In genomic region chr7:75856259-75856658, GRCm38 (mm10) we compare ENCODE assay signal across 25 mouse cellular contexts. TPM values are rescaled to one million over a fixed set of nuclear protein-coding genes. Genes with fewer than 3 reads are reported as not detected.
DNase-seq lines count a peak whose midpoint lies in the region; ATAC-seq and TF ChIP-seq lines count a peak whose summit lies in the region.
"Had no signal": no experiment of that assay in that cellular context is flagged by ENCODE, and none has a peak within 500 bp of the region (broad histone marks: within the 10 kb centered on the region; RNA-seq: fewer than 3 reads in every experiment).

No protein-coding gene starts in this region.

- no peaks in the 10 kb centered on the region for H3K27me3 ChIP-seq in megakaryocyte, embryonic 14.5 days (replicated peaks)
- H3K27me3 ChIP-seq in liver, embryonic 14.5 days (ENCODE audit: control insufficient read depth, insufficient read depth, low read length), result no peaks in the 10 kb centered on the region
- no peaks in the 10 kb centered on the region for H3K27me3 ChIP-seq in midbrain, embryonic 15.5 days (replicated peaks)
- H3K27me3 ChIP-seq: CH12.LX; forebrain, embryonic 12.5 days; heart, embryonic 15.5 days; intestine, embryonic 15.5 days; limb, embryonic 13.5 days; Patski had no signal

- H3K4me2 ChIP-seq in liver, embryonic 14.5 days (ENCODE audit: low read depth), result no peak overlapping the region
- H3K4me2 ChIP-seq in midbrain, embryonic 15.5 days, result no peak overlapping the region
- H3K4me2 ChIP-seq: forebrain, embryonic 12.5 days; heart, embryonic 15.5 days; intestine, embryonic 15.5 days; limb, embryonic 13.5 days; midbrain, embryonic 11.5 days had no signal

- WGBS in liver, embryonic 14.5 days (ENCODE audit: insufficient replicate concordance), result 80% methylated on average over 11 of the region's 11 CpGs
- 90% methylated on average over 11 of the region's 11 CpGs for WGBS in midbrain, embryonic 15.5 days

- no peak overlapping the region for H3K4me3 ChIP-seq in layer of hippocampus, adult 2 months
- H3K4me3 ChIP-seq in megakaryocyte, embryonic 14.5 days (replicated peaks), result peak overlapping the region; percentile 50
- H3K4me3 ChIP-seq in liver, embryonic 14.5 days (ENCODE audit: insufficient read depth in 1 of 2, low read depth in 2 of 2, low read length in 2 of 2), result no peak overlapping the region
- no peak overlapping the region for H3K4me3 ChIP-seq in midbrain, embryonic 15.5 days
- H3K4me3 ChIP-seq: forebrain, embryonic 12.5 days; heart, adult 2 months; heart, embryonic 15.5 days; intestine, embryonic 15.5 days; limb, embryonic 13.5 days had no signal

- no peak for ATAC-seq in megakaryocyte, adult 5-6 weeks (ENCODE audit: poor library complexity, severe bottlenecking)
- peak; percentile 33 for ATAC-seq in liver, embryonic 14.5 days (ENCODE audit: insufficient read depth)
- ATAC-seq in midbrain, embryonic 15.5 days (replicated peaks), result no peak
- ATAC-seq: hindbrain, embryonic 16.5 days; intestine, embryonic 15.5 days; Patski had no signal

- H3K27ac ChIP-seq in layer of hippocampus, adult 2 months, result 0 out of 2 replicates have a peak overlapping the region, but pooled peaks have one; percentile 56
- H3K27ac ChIP-seq in liver, embryonic 14.5 days, result no peak overlapping the region
- H3K27ac ChIP-seq in midbrain, embryonic 15.5 days, result no peak overlapping the region
- H3K27ac ChIP-seq: forebrain, embryonic 12.5 days; heart, adult 2 months; heart, embryonic 15.5 days; intestine, embryonic 15.5 days; limb, embryonic 13.5 days; macrophage had no signal

- H3K36me3 ChIP-seq in megakaryocyte, embryonic 14.5 days (replicated peaks; ENCODE audit: low read length), result peaks cover 75% of the 10 kb centered on the region
- H3K36me3 ChIP-seq in liver, embryonic 14.5 days (replicated peaks; ENCODE audit: control insufficient read depth, insufficient read depth, low read depth), result no peaks in the 10 kb centered on the region; the same call in 1 of the 2 replicates
- no peaks in the 10 kb centered on the region for H3K36me3 ChIP-seq in midbrain, embryonic 15.5 days (replicated peaks)
- H3K36me3 ChIP-seq: intestine, embryonic 15.5 days had no signal

- H3K9ac ChIP-seq in liver, embryonic 14.5 days (replicated peaks), result no peak overlapping the region
- no peak overlapping the region for H3K9ac ChIP-seq in midbrain, embryonic 15.5 days
- H3K9ac ChIP-seq: forebrain, embryonic 12.5 days; heart, embryonic 15.5 days; intestine, embryonic 15.5 days; limb, embryonic 13.5 days had no signal

- H3K9me3 ChIP-seq in megakaryocyte, embryonic 14.5 days, result no peaks in the 10 kb centered on the region
- no peaks in the 10 kb centered on the region for H3K9me3 ChIP-seq in liver, embryonic 14.5 days (ENCODE audit: control insufficient read depth, low read length)
- no peaks in the 10 kb centered on the region for H3K9me3 ChIP-seq in midbrain, embryonic 15.5 days
- H3K9me3 ChIP-seq: forebrain, embryonic 12.5 days; heart, embryonic 15.5 days; intestine, embryonic 15.5 days; limb, embryonic 13.5 days had no signal

- TF ChIP-seq EP300 in liver, embryonic 14.5 days (IDR thresholded peaks at IDR 0.05; ENCODE audit: low read depth), result no peak

- DNase-seq in layer of hippocampus, adult 2 months (ENCODE audit: low spot score in 2 of 2), result no peak
- DNase-seq in layer of hippocampus, adult 8-10 months (ENCODE audit: low spot score in 2 of 2), result no peak
- peak in 1 of 3 experiments; percentile 31 for DNase-seq in liver, embryonic 14.5 days (ENCODE audit: low read depth in 3 of 3, low spot score in 3 of 3)
- DNase-seq in kidney, adult 18-20 months, result no peak
- DNase-seq: adrenal gland, postnatal 36 days; B cell, adult 2 months; cerebellum, postnatal 14 days; gastrocnemius, postnatal 36 days; heart, adult 2 months; kidney, postnatal 25 days; right cerebral cortex, postnatal 14 days; spleen, adult 18-20 months; thymus, postnatal 14 days had no signal

- H3K4me1 ChIP-seq in megakaryocyte, embryonic 14.5 days, result peaks cover 96% of the 10 kb centered on the region
- peaks cover 0 to 26% of the 10 kb centered on the region in 2 experiments; a peak in 2 of 4 replicates for H3K4me1 ChIP-seq in liver, embryonic 14.5 days (replicated peaks; ENCODE audit: control insufficient read depth in 2 of 2, insufficient read depth in 2 of 2, low read length in 1 of 2)
- peaks cover 50% of the 10 kb centered on the region for H3K4me1 ChIP-seq in midbrain, embryonic 15.5 days

- no peak for TF ChIP-seq CTCF in layer of hippocampus, adult 2 months (conservative IDR thresholded peaks at IDR 0.05)
- no peak for TF ChIP-seq CTCF in liver, embryonic 14.5 days (IDR thresholded peaks at IDR 0.05; ENCODE audit: low read depth)

RNA-seq across cellular contexts. Expression of gene Klhl25, which starts 8.1 kb away (rescaled TPM):
- total RNA-seq in layer of hippocampus, adult 2 months (2021), result 1 to 10 TPM; 8.3 to 8.7 TPM
- total RNA-seq in layer of hippocampus, adult 8-10 months (2022), result 10 to 100 TPM in 3 of 4 experiments, 1 to 10 TPM in 1; 7.6 to 14.6 (median 11.4) TPM
- polyA plus RNA-seq in megakaryocyte, embryonic 14.5 days (2012; ENCODE audit: insufficient read depth, low replicate concordance), result 2.8 and 11.9 TPM in 2 replicates
- total RNA-seq in megakaryocyte, adult 5-6 weeks (2015), result 6.4 and 7.6 TPM in 2 replicates
- 11.4 and 12.6 TPM in 2 replicates for total RNA-seq in megakaryocyte, adult 5-6 weeks (2017)
- 7.6 and 7.9 TPM in 2 replicates for polyA plus RNA-seq in liver, embryonic 14.5 days (2012; rRNA removed)
- polyA plus RNA-seq in liver, embryonic 14.5 days (2014; fragmentation: Nextera tagmentation; extraction: Ambion mirVana), result 8.9 and 9.5 TPM in 2 replicates
- polyA plus RNA-seq in midbrain, embryonic 15.5 days (2015; fragmentation: Nextera tagmentation; extraction: Ambion mirVana), result 24.5 and 28.8 TPM in 2 replicates
